Mouse (Mus musculus) CH12.LX (cell line): ENCODE data around the gene Anpep. TPM values are rescaled to one million over a fixed set of nuclear protein-coding genes. Genes with fewer than 3 reads are reported as not detected.

Experiments
- DNase-seq: peaks from one replicate; pipeline ENCODE4 v3.0.0-alpha.2; 2013; ENCODE audit errors: extremely low read depth
- H3K27ac ChIP-seq: 2 replicates; pipeline ENCODE4 v1.5.1; 2012; ENCODE audit warnings: low read depth, mild to moderate bottlenecking, control low read depth, moderate library complexity; ENCODE audit not compliant: insufficient read depth
- H3K27me3 ChIP-seq: replicated peaks from 2 replicates; pipeline ENCODE3; 2012; ENCODE audit warnings: inconsistent platforms
- H3K36me3 ChIP-seq, 2 experiments: replicated peaks in 1 of 2; 2 replicates each; pipeline versions ENCODE3 to v1.6.1; 2012; ENCODE audit warnings: inconsistent platforms in 1 of 2, low read length in 1 of 2, mild to moderate bottlenecking in 1 of 2, mixed read lengths in 1 of 2, moderate library complexity in 1 of 2; ENCODE audit not compliant: control insufficient read depth in 1 of 2, insufficient read depth in 1 of 2
- H3K4me1 ChIP-seq, 2 experiments: 2 replicates each; pipeline ENCODE4 v1.6.1; 2012; ENCODE audit warnings: inconsistent platforms in 1 of 2, moderate library complexity in 1 of 2; ENCODE audit not compliant: insufficient read depth in 2 of 2, control insufficient read depth in 1 of 2
- H3K4me2 ChIP-seq: 2 replicates; pipeline ENCODE4 v1.6.1; 2012; ENCODE audit warnings: low read depth, mild to moderate bottlenecking, control low read depth; ENCODE audit not compliant: poor library complexity, insufficient read depth, severe bottlenecking
- H3K4me3 ChIP-seq, 3 experiments: fragments of 150-350 bp in 1 of 3; sonication (generic) in 1 of 3; replicated peaks in 1 of 3; 2 replicates each; pipeline versions ENCODE3 to v1.5.1; 2011 to 2012; ENCODE audit warnings: low read depth in 2 of 3, low read length in 2 of 3, mild to moderate bottlenecking in 2 of 3, moderate library complexity in 2 of 3, control low read depth in 1 of 3, improper control_type of control experiment in 1 of 3, inconsistent platforms in 1 of 3, mixed read lengths in 1 of 3; ENCODE audit not compliant: poor library complexity in 1 of 3
- H3K79me2 ChIP-seq: replicated peaks from 2 replicates; pipeline ENCODE4 v1.6.1; 2012; ENCODE audit warnings: mild to moderate bottlenecking, moderate library complexity; ENCODE audit not compliant: control insufficient read depth, poor library complexity, insufficient read depth, severe bottlenecking; ENCODE audit errors: extremely low read depth
- H3K9ac ChIP-seq: 2 replicates; pipeline ENCODE4 v1.6.1; 2012; ENCODE audit warnings: low read depth, mild to moderate bottlenecking, control low read depth, moderate library complexity; ENCODE audit not compliant: insufficient read depth
- H3K9me3 ChIP-seq: replicated peaks from 2 replicates; pipeline ENCODE3; 2012; ENCODE audit warnings: low read length, inconsistent platforms, mixed read lengths
- CTCF ChIP-seq, 2 experiments: IDR thresholded peaks in 1 of 2; conservative IDR thresholded peaks in 1 of 2; 2 replicates each; pipeline ENCODE4 v1.5.1; 2011 to 2012; ENCODE audit warnings: low read depth in 2 of 2, low read length in 2 of 2, improper control_type of control experiment in 1 of 2, inconsistent platforms in 1 of 2, mild to moderate bottlenecking in 1 of 2, moderate library complexity in 1 of 2
- E2F4 ChIP-seq: IDR thresholded peaks from 2 replicates; pipeline ENCODE4 v1.6.1; 2011; ENCODE audit warnings: low read depth, low read length, improper control_type of control experiment; ENCODE audit not compliant: insufficient replicate concordance
- ELF1 ChIP-seq: IDR thresholded peaks from 2 replicates; pipeline ENCODE4 v1.6.1; 2014; ENCODE audit warnings: low read depth, mild to moderate bottlenecking, inconsistent platforms, low read length, improper control_type of control experiment
- ETS1 ChIP-seq: conservative IDR thresholded peaks from 2 replicates; pipeline ENCODE4 v1.6.1; 2012; ENCODE audit warnings: low read depth, mild to moderate bottlenecking, inconsistent platforms, low read length, improper control_type of control experiment, moderate library complexity
- GABPA ChIP-seq: IDR thresholded peaks from 2 replicates; pipeline ENCODE4 v1.6.1; 2012; ENCODE audit warnings: low read depth, low read length, improper control_type of control experiment, inconsistent platforms; ENCODE audit not compliant: insufficient replicate concordance
- IRF4 ChIP-seq: IDR thresholded peaks from 2 replicates; pipeline ENCODE4 v1.6.1; 2014; ENCODE audit warnings: low read depth, mild to moderate bottlenecking, inconsistent platforms, low read length, improper control_type of control experiment
- KAT2A ChIP-seq: IDR thresholded peaks from 2 replicates; pipeline ENCODE4 v1.6.1; 2012; ENCODE audit warnings: low read length, improper control_type of control experiment, inconsistent platforms; ENCODE audit not compliant: insufficient replicate concordance
- MAFK ChIP-seq: IDR thresholded peaks from 2 replicates; pipeline ENCODE4 v1.6.1; 2011; ENCODE audit warnings: low read length, improper control_type of control experiment; ENCODE audit not compliant: insufficient replicate concordance
- MAZ ChIP-seq: IDR thresholded peaks from 2 replicates; pipeline ENCODE4 v1.6.1; 2012; ENCODE audit warnings: low read depth, mild to moderate bottlenecking, inconsistent platforms, low read length, improper control_type of control experiment, moderate library complexity
- MEF2A ChIP-seq: IDR thresholded peaks from 2 replicates; pipeline ENCODE4 v1.6.1; 2014; ENCODE audit warnings: low read depth, mild to moderate bottlenecking, inconsistent platforms, low read length, improper control_type of control experiment, borderline replicate concordance
- NELFE ChIP-seq: IDR thresholded peaks from 2 replicates; pipeline ENCODE4 v1.6.1; 2011; ENCODE audit warnings: low read depth, low read length, improper control_type of control experiment
- PAX5 ChIP-seq: IDR thresholded peaks from 2 replicates; pipeline ENCODE4 v1.6.1; 2012; ENCODE audit warnings: low read length, inconsistent platforms, mixed read lengths
- RCOR1 ChIP-seq: conservative IDR thresholded peaks from 2 replicates; pipeline ENCODE4 v1.6.1; 2012; ENCODE audit warnings: low read depth, mild to moderate bottlenecking, inconsistent platforms, low read length, improper control_type of control experiment
- SMC3 ChIP-seq: IDR thresholded peaks from 2 replicates; pipeline ENCODE4 v1.6.1; 2011; ENCODE audit warnings: low read depth, low read length, improper control_type of control experiment
- TBP ChIP-seq: conservative IDR thresholded peaks from 2 replicates; pipeline ENCODE4 v1.6.1; 2011; ENCODE audit warnings: low read depth, low read length, improper control_type of control experiment
- UBTF ChIP-seq: IDR thresholded peaks from 2 replicates; pipeline ENCODE4 v1.6.1; 2012; ENCODE audit warnings: low read depth, mild to moderate bottlenecking, inconsistent platforms, low read length, improper control_type of control experiment, moderate library complexity
- USF2 ChIP-seq: conservative IDR thresholded peaks from 2 replicates; pipeline ENCODE4 v1.6.1; 2011; ENCODE audit warnings: low read depth, low read length, improper control_type of control experiment
- ZKSCAN1 ChIP-seq: IDR thresholded peaks from 2 replicates; pipeline ENCODE4 v1.6.1; 2012; ENCODE audit warnings: low read depth, inconsistent platforms, low read length, improper control_type of control experiment, borderline replicate concordance
- ZNF384 ChIP-seq: IDR thresholded peaks from 2 replicates; pipeline ENCODE4 v1.6.1; 2012; ENCODE audit warnings: low read depth, low read length, improper control_type of control experiment, inconsistent platforms
- dilution Hi-C: fragments of 300-500 bp; cut with MboI; formaldehyde crosslinking; loops from 2 replicates; pipeline ENCODE4 v1.14.3; 2020; ENCODE audit warnings: low sequenced_read_pairs; ENCODE audit not compliant: extremely low pct_unique_long_range_greater_than_20kb, extremely low pct_ligation_motif_present
- in situ Hi-C: fragments of 300-500 bp; cut with MboI; formaldehyde crosslinking; loops from 3 replicates; pipeline ENCODE4 v1.14.3; 2019; ENCODE audit warnings: low sequenced_read_pairs, low pct_ligation_motif_present, low pct_unique_long_range_greater_than_20kb, mixed read lengths
- polyA plus RNA-seq: library from polyadenylated mRNA; unstranded; fragments of >175 nt; gene quantifications from 2 replicates; pipeline ENCODE4 v1.2.1, GENCODE M21; 2012; ENCODE audit warnings: low read depth; ENCODE audit not compliant: insufficient read length
- total RNA-seq, 2 experiments: library from RNA; depleted of rRNA; stranded (reverse); fragments of 300-350 nt in 1 of 2; fragments of >200 nt in 1 of 2; gene quantifications; 2 replicates each; pipeline ENCODE4 v1.2.3; 2012 to 2014

Gene Anpep
- total and polyA plus RNA-seq, 3 experiments: 0.25 to 0.60 TPM; not detected in 1

- Histone ChIP-seq H3K9me3 (no peaks in the 10 kb centered on the region), H3K9ac (no peak overlapping the region), H3K27ac (no peak overlapping the region), H3K36me3 (no peaks in the 10 kb centered on the region), H3K27me3 (peaks cover 21% of the 10 kb centered on the region), H3K4me3 (no peak overlapping the region), H3K79me2 (no peaks in the 10 kb centered on the region), H3K4me1 (no peaks in the 10 kb centered on the region), H3K4me2 (no peak overlapping the region)
- dilution Hi-C loops (no loop called here), in situ Hi-C loops (no loop called here)
- no peak for TF ChIP-seq E2F4
- TF ChIP-seq CTCF (conservative IDR thresholded peaks at IDR 0.05 in 1 of 2, IDR thresholded peaks at IDR 0.05 in 1 of 2; ENCODE audit: low read depth in 2 of 2, low read length in 2 of 2): no peak
- no peak for TF ChIP-seq MAZ
- TF ChIP-seq ETS1: no peak
- TF ChIP-seq MAFK: no peak
- no peak for TF ChIP-seq IRF4
- TF ChIP-seq GABPA: no peak
- no peak for TF ChIP-seq TBP
- TF ChIP-seq KAT2A: no peak
- no peak for TF ChIP-seq PAX5
- TF ChIP-seq ELF1: no peak
- no peak for TF ChIP-seq ZNF384
- no peak for TF ChIP-seq ZKSCAN1
- TF ChIP-seq UBTF: no peak
- no peak for TF ChIP-seq MEF2A
- no peak for TF ChIP-seq RCOR1
- TF ChIP-seq USF2: no peak
- no peak for DNase-seq
These were observed 40.9 kb downstream of the Anpep start for GRCm38 (mm10) chr7:79819996-79820395.

GRCm38 (mm10) chr7:79819515-79819914 is 41.3 kb downstream of the Anpep start:
- TF ChIP-seq E2F4: no peak
- no peak for TF ChIP-seq SMC3
- no peak for TF ChIP-seq KAT2A
- no peak for TF ChIP-seq NELFE
- Histone ChIP-seq H3K4me3 (no peak overlapping the region), H3K4me2 (no peak overlapping the region), H3K27me3 (peaks cover 22% of the 10 kb centered on the region), H3K9me3 (no peaks in the 10 kb centered on the region), H3K27ac (no peak overlapping the region), H3K9ac (no peak overlapping the region), H3K79me2 (no peaks in the 10 kb centered on the region), H3K4me1 (no peaks in the 10 kb centered on the region), H3K36me3 (no peaks in the 10 kb centered on the region)
- no peak for DNase-seq
- dilution Hi-C loops (no loop called here), in situ Hi-C loops (no loop called here)
